Mouse (Mus musculus) megakaryocyte progenitor cell, adult 5-6 weeks (primary cell): ENCODE measurements at regions not wholly inside any gene's neighbourhood (a gene's known extent, or its start where the extent isn't known, plus 50 kb on each side); places are given as distances from the start of the nearest gene placed in this dataset.

Source experiments
- ATAC-seq: replicated peaks from 2 replicates; pipeline ENCODE4 v1.8.0; 2016; ENCODE audit warnings: mild to moderate bottlenecking, moderate TSS enrichment, inconsistent platforms; ENCODE audit not compliant: poor library complexity

GRCm38 (mm10) chrX:142623359-142623758, 57.8 kb upstream of the Tmem164 start:
- ATAC-seq, result no peak

GRCm38 (mm10) chrX:142623882-142624281, 57.3 kb upstream of the Tmem164 start:
- no peak for ATAC-seq
